Mouse (Mus musculus): Measurements from ENCODE around the gene Dnajc7.

DNA sequence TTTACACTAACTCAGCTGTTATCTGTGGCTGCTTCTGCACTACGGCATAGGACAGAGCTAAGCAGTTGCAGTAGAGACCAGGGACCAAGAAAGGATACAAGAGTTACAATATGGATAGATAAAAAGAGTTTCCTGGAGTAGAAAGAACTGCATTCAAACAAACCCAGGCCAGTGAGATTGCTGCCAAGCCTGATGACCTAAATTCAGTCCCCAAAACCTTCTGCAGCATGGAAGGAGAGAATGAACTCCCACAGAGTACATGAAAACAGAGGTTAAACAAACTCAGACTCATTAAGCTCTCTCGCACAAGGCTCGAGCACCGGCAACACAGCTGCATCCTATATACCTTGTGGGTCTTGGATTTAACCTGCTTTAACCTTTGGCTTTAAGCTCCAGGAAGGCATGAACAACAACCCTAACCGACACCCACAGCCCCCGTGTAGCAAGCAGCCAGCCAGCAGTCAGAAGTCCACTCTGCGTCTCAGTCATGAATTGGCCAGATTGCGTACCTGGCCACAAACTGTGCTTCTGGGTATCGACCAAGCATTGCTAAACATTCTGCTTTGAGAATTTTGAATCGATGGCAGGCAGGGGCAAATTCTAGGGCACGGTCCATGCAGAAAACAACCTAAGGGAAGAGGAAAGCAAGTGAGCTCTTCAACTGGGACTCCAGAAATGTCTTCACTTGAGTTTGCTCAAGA lies 27.5 kb downstream of the Dnajc7 start:
- TF ChIP-seq CTCF (IDR thresholded peaks at IDR 0.05; ENCODE audit: control insufficient read depth, insufficient read depth, insufficient read length): no peak
- TF ChIP-seq USF1 (IDR thresholded peaks at IDR 0.05; ENCODE audit: low read depth): no peak
- TF ChIP-seq MAX (IDR thresholded peaks at IDR 0.05): no peak
- no peak for TF ChIP-seq MYOD1 (IDR thresholded peaks at IDR 0.05; ENCODE audit: control insufficient read depth, insufficient read length, low read depth)
- TF ChIP-seq CEBPB (IDR thresholded peaks at IDR 0.05; ENCODE audit: low read depth): no peak
- TF ChIP-seq MYOG (IDR thresholded peaks at IDR 0.05; ENCODE audit: control insufficient read depth, extremely low read depth, insufficient read length): no peak

Data from C2C12 (cell line).